Mouse (Mus musculus) stomach, postnatal 0 days (tissue): ENCODE measurements around the gene Fam189b.

Experiments used
- CTCF ChIP-seq: IDR thresholded peaks from 2 replicates; pipeline ENCODE4 v1.5.1; 2016; ENCODE audit warnings: antibody characterized with exemption, low read depth, mild to moderate bottlenecking, moderate library complexity
- EP300 ChIP-seq: optimal IDR thresholded peaks from 2 replicates; pipeline ENCODE3; 2016; ENCODE audit warnings: antibody characterized with exemption

DNA sequence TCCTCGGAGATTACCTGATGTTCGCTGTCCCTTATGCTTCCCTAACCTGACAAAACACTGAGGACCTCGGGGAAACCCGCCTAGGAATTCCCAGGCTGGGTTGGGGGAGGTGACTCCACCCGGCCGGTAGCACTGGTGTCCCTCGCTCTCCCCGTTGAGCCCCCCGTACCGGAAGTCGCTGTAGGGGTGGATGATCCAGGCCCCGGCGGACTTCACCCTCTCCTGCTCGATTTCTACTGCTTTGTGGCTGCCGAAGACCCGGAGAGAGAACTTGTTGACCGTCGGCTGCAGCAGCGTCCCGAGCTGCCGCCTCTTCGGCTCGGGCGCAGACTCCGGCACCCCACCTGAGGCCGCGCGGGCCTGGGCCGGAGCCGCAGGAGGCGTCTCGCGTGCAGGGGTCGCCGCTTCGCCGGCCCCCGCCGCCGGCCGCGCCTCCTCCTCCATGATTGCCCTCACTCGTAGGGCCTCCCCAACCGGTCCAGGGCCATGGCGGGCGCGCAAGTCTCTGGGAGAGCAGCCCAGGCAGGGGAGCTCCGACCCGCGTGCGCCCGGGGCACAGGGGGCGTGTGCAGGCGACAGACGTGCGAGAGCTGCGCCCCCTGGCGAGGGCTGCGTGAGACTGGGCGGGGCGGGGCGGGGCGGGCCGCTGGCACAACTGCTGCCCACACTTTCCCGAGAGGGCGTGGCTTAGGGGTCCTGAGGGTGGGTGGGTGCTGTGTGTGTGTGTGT, 23.2 kb upstream of the Fam189b start, which contains the start of gene Hcn3:
- TF ChIP-seq CTCF, result peak; percentile 76
- TF ChIP-seq EP300, result no peak
